Mouse (Mus musculus): ENCODE results near the gene Rhbdf2. TPM values are rescaled to one million over a fixed set of nuclear protein-coding genes. Genes with fewer than 3 reads are reported as not detected.

Rhbdf2 gene
- polyA plus RNA-seq, 1 experiment from 2014 or later: 13.5 TPM

GRCm38 (mm10) chr11:116549273-116550038 lies 77.4 kb downstream of the Rhbdf2 start:
- no peak overlapping the region for H3K4me3 ChIP-seq
- ATAC-seq (ENCODE audit: borderline replicate concordance, extremely low read depth, low FRiP score, low TSS enrichment): no peak
- H3K36me3 ChIP-seq: peaks cover 22% of the 10 kb centered on the region
- WGBS: 77% methylated on average over 11 of the region's 11 CpGs
- H3K4me2 ChIP-seq: no peak overlapping the region
- no peak overlapping the region for H3K9ac ChIP-seq
- no peak overlapping the region for H3K27ac ChIP-seq
- no peaks in the 10 kb centered on the region for H3K9me3 ChIP-seq
- no peaks in the 10 kb centered on the region for H3K27me3 ChIP-seq
- peaks cover 34% of the 10 kb centered on the region for H3K4me1 ChIP-seq

- ATAC-seq (ENCODE audit: borderline replicate concordance, extremely low read depth, low FRiP score, low TSS enrichment): no peak
- no peak overlapping the region for H3K4me3 ChIP-seq
- H3K4me1 ChIP-seq: peaks cover 30% of the 10 kb centered on the region
- no peaks in the 10 kb centered on the region for H3K9me3 ChIP-seq
- no peaks in the 10 kb centered on the region for H3K27me3 ChIP-seq
- no peak overlapping the region for H3K9ac ChIP-seq
- H3K27ac ChIP-seq: no peak overlapping the region
- 91% methylated on average over 9 of the region's 9 CpGs for WGBS
- H3K4me2 ChIP-seq: no peak overlapping the region
- H3K36me3 ChIP-seq: peaks cover 29% of the 10 kb centered on the region
Observed at GRCm38 (mm10) chr11:116548780-116549179, 78.0 kb downstream of the Rhbdf2 start.

Other genes starting within 250 kb of the Rhbdf2 start
- 11.1 and 11.4 TPM in 2 replicates for gene Rnf157, start 214.0 kb downstream of the Rhbdf2 start, polyA plus RNA-seq (2015; fragmentation: Nextera tagmentation; extraction: Ambion mirVana)
- 37.2 and 41.7 TPM in 2 replicates for gene Ubald2, start 192.9 kb downstream of the Rhbdf2 start, polyA plus RNA-seq (2015; fragmentation: Nextera tagmentation; extraction: Ambion mirVana)
- gene Qrich2, start 160.8 kb downstream of the Rhbdf2 start, polyA plus RNA-seq (2015; fragmentation: Nextera tagmentation; extraction: Ambion mirVana): 0.08 TPM in 1 of 2 replicates, not detected in the other
- 180 and 187 TPM in 2 replicates for gene Prpsap1, start 132.8 kb downstream of the Rhbdf2 start, polyA plus RNA-seq (2015; fragmentation: Nextera tagmentation; extraction: Ambion mirVana)
- 6.2 and 6.9 TPM in 2 replicates for gene Sphk1, start 96.1 kb downstream of the Rhbdf2 start, polyA plus RNA-seq (2015; fragmentation: Nextera tagmentation; extraction: Ambion mirVana)
- gene Ube2o, start 45.6 kb downstream of the Rhbdf2 start, polyA plus RNA-seq (2015; fragmentation: Nextera tagmentation; extraction: Ambion mirVana): 12.6 and 14.8 TPM in 2 replicates
- gene Aanat, start 40.6 kb downstream of the Rhbdf2 start, polyA plus RNA-seq (2015; fragmentation: Nextera tagmentation; extraction: Ambion mirVana): not detected in 2 replicates
- gene Prcd, start 26.5 kb upstream of the Rhbdf2 start, polyA plus RNA-seq (2015; fragmentation: Nextera tagmentation; extraction: Ambion mirVana): 1.8 and 3.2 TPM in 2 replicates
- gene Cygb, start 27.3 kb upstream of the Rhbdf2 start, polyA plus RNA-seq (2015; fragmentation: Nextera tagmentation; extraction: Ambion mirVana): 11.2 and 11.9 TPM in 2 replicates
- not detected in 2 replicates for gene St6galnac1, start 148.5 kb upstream of the Rhbdf2 start, polyA plus RNA-seq (2015; fragmentation: Nextera tagmentation; extraction: Ambion mirVana)
- 18.8 and 19.0 TPM in 2 replicates for gene Mxra7, start 201.0 kb upstream of the Rhbdf2 start, polyA plus RNA-seq (2015; fragmentation: Nextera tagmentation; extraction: Ambion mirVana)
- 61.3 and 61.9 TPM in 2 replicates for gene Mettl23, start 216.3 kb upstream of the Rhbdf2 start, polyA plus RNA-seq (2015; fragmentation: Nextera tagmentation; extraction: Ambion mirVana)
- 64.2 and 65.7 TPM in 2 replicates for gene Jmjd6, start 216.4 kb upstream of the Rhbdf2 start, polyA plus RNA-seq (2015; fragmentation: Nextera tagmentation; extraction: Ambion mirVana)
- gene Mfsd11, start 225.4 kb upstream of the Rhbdf2 start, polyA plus RNA-seq (2015; fragmentation: Nextera tagmentation; extraction: Ambion mirVana): 30.3 and 30.5 TPM in 2 replicates
- gene Srsf2, start 226.1 kb upstream of the Rhbdf2 start, polyA plus RNA-seq (2015; fragmentation: Nextera tagmentation; extraction: Ambion mirVana): 857 and 876 TPM in 2 replicates

Data from lung, embryonic 15.5 days (tissue).